Mouse (Mus musculus) kidney, adult 9 months (tissue): ENCODE measurements around the gene Rerg.

Experiments
- DNase-seq: peaks from one replicate; pipeline ENCODE4 v3.0.0; 2022

The Rerg gene

GRCm38 (mm10) chr6:137161491-137162088 lies 8.7 kb downstream of the Rerg start:
- DNase-seq: no peak

GRCm38 (mm10) chr6:137159372-137159926 lies 10.8 kb downstream of the Rerg start:
- no peak for DNase-seq

- DNase-seq: peak; percentile 31
Measured at GRCm38 (mm10) chr6:137156437-137157219, 13.7 kb downstream of the Rerg start.

GRCm38 (mm10) chr6:137155196-137156137 lies 14.8 kb downstream of the Rerg start:
- no peak for DNase-seq

- DNase-seq: peak; percentile 49
Measured at GRCm38 (mm10) chr6:137153021-137153420, 17.3 kb downstream of the Rerg start.

- DNase-seq: no peak
Measured at GRCm38 (mm10) chr6:137151015-137151414, 19.3 kb downstream of the Rerg start.

- no peak for DNase-seq
Measured at GRCm38 (mm10) chr6:137149833-137150232, 20.5 kb downstream of the Rerg start.

GRCm38 (mm10) chr6:137146910-137147309 lies 23.4 kb downstream of the Rerg start:
- no peak for DNase-seq

GRCm38 (mm10) chr6:137145611-137146010 lies 24.7 kb downstream of the Rerg start:
- peak; percentile 43 for DNase-seq

GRCm38 (mm10) chr6:137144958-137145535 lies 25.2 kb downstream of the Rerg start:
- no peak for DNase-seq

GRCm38 (mm10) chr6:137144526-137144840 lies 25.8 kb downstream of the Rerg start:
- no peak for DNase-seq

GRCm38 (mm10) chr6:137143818-137144525 lies 26.3 kb downstream of the Rerg start:
- DNase-seq: no peak

- no peak for DNase-seq
Measured at GRCm38 (mm10) chr6:137142796-137143195, 27.5 kb downstream of the Rerg start.

GRCm38 (mm10) chr6:137141247-137141820 lies 29.0 kb downstream of the Rerg start:
- DNase-seq: no peak

GRCm38 (mm10) chr6:137138822-137139221 lies 31.5 kb downstream of the Rerg start:
- DNase-seq: no peak

GRCm38 (mm10) chr6:137138391-137138790 lies 31.9 kb downstream of the Rerg start:
- no peak for DNase-seq

- no peak for DNase-seq
Measured at GRCm38 (mm10) chr6:137136401-137136800, 33.9 kb downstream of the Rerg start.

- DNase-seq: peak; percentile 41
Measured at GRCm38 (mm10) chr6:137135506-137136391, 34.5 kb downstream of the Rerg start.

GRCm38 (mm10) chr6:137131794-137132193 lies 38.5 kb downstream of the Rerg start:
- no peak for DNase-seq

- no peak for DNase-seq
Measured at GRCm38 (mm10) chr6:137131349-137131748, 38.9 kb downstream of the Rerg start.

GRCm38 (mm10) chr6:137126861-137127260 lies 43.4 kb downstream of the Rerg start:
- DNase-seq: no peak
